Mouse (Mus musculus) cerebellum, postnatal 36 days (tissue): Measurements from ENCODE around the gene Vmn1r227.

Experiments
- DNase-seq, 2 experiments: peaks; one replicate each; pipeline ENCODE4 v3.0.0; 2021 to 2022; ENCODE audit warnings: mixed read lengths in 2 of 2

The Vmn1r227 gene

GRCm38 (mm10) chr17:20729543-20729942, at the start of gene Vmn1r227:
Vmn1r227 (plus strand) TSS chr17:20729843.
- no peak for DNase-seq

GRCm38 (mm10) chr17:20682543-20682942, 47.1 kb upstream of the Vmn1r227 start, which contains the start of gene Vmn1r226:
Vmn1r226 (plus strand) TSS chr17:20682843.
- DNase-seq = no peak

GRCm38 (mm10) chr17:20786057-20786456, 56.4 kb downstream of the Vmn1r227 start, which contains the start of gene Vmn1r228:
Vmn1r228 (minus strand) TSS chr17:20786157.
- DNase-seq = no peak
